Mouse (Mus musculus): ENCODE measurements around the gene Plekha4. TPM values are rescaled to one million over a fixed set of nuclear protein-coding genes. Genes with fewer than 3 reads are reported as not detected.

Plekha4 gene
- polyA plus RNA-seq, 1 experiment from 2014 or later: 1.4 TPM

Other genes starting within 250 kb of the Plekha4 start
- not detected in 2 replicates for gene Slc6a21, start 248.8 kb upstream of the Plekha4 start, polyA plus RNA-seq (2015; fragmentation: Nextera tagmentation; extraction: Ambion mirVana)
- gene Trpm4, start 192.6 kb upstream of the Plekha4 start, polyA plus RNA-seq (2015; fragmentation: Nextera tagmentation; extraction: Ambion mirVana): 33.4 and 36.3 TPM in 2 replicates
- 0.86 and 1.4 TPM in 2 replicates for gene Hrc, start 191.0 kb upstream of the Plekha4 start, polyA plus RNA-seq (2015; fragmentation: Nextera tagmentation; extraction: Ambion mirVana)
- gene Ppfia3, start 159.3 kb upstream of the Plekha4 start, polyA plus RNA-seq (2015; fragmentation: Nextera tagmentation; extraction: Ambion mirVana): 10.3 and 12.0 TPM in 2 replicates
- 1.2 and 2.7 TPM in 2 replicates for gene Lin7b, start 155.7 kb upstream of the Plekha4 start, polyA plus RNA-seq (2015; fragmentation: Nextera tagmentation; extraction: Ambion mirVana)
- gene Snrnp70, start 130.6 kb upstream of the Plekha4 start, polyA plus RNA-seq (2015; fragmentation: Nextera tagmentation; extraction: Ambion mirVana): 139 and 150 TPM in 2 replicates
- gene Kcna7, start 120.7 kb upstream of the Plekha4 start, polyA plus RNA-seq (2015; fragmentation: Nextera tagmentation; extraction: Ambion mirVana): 0.11 TPM in 1 of 2 replicates, not detected in the other
- gene Ntf5, start 112.6 kb upstream of the Plekha4 start, polyA plus RNA-seq (2015; fragmentation: Nextera tagmentation; extraction: Ambion mirVana): 1.4 and 1.8 TPM in 2 replicates
- 0.28 TPM in 1 of 2 replicates, not detected in the other for gene Lhb, start 105.5 kb upstream of the Plekha4 start, polyA plus RNA-seq (2015; fragmentation: Nextera tagmentation; extraction: Ambion mirVana)
- gene Gys1, start 91.5 kb upstream of the Plekha4 start, polyA plus RNA-seq (2015; fragmentation: Nextera tagmentation; extraction: Ambion mirVana): 49.4 and 53.1 TPM in 2 replicates
- 121 and 134 TPM in 2 replicates for gene Ruvbl2, start 88.2 kb upstream of the Plekha4 start, polyA plus RNA-seq (2015; fragmentation: Nextera tagmentation; extraction: Ambion mirVana)
- 7,117 and 7,555 TPM in 2 replicates for gene Ftl1, start 66.4 kb upstream of the Plekha4 start, polyA plus RNA-seq (2015; fragmentation: Nextera tagmentation; extraction: Ambion mirVana)
- gene Bax, start 59.4 kb upstream of the Plekha4 start, polyA plus RNA-seq (2015; fragmentation: Nextera tagmentation; extraction: Ambion mirVana): 178 and 185 TPM in 2 replicates
- gene Tulp2, start 44.5 kb upstream of the Plekha4 start, polyA plus RNA-seq (2015; fragmentation: Nextera tagmentation; extraction: Ambion mirVana): 0.78 and 0.93 TPM in 2 replicates
- not detected in 2 replicates for gene Gm45808, start 39.5 kb upstream of the Plekha4 start, polyA plus RNA-seq (2015; fragmentation: Nextera tagmentation; extraction: Ambion mirVana)
- gene Dhdh, start 37.5 kb upstream of the Plekha4 start, polyA plus RNA-seq (2015; fragmentation: Nextera tagmentation; extraction: Ambion mirVana): 1.9 and 2.2 TPM in 2 replicates
- gene Nucb1, start 15.9 kb upstream of the Plekha4 start, polyA plus RNA-seq (2015; fragmentation: Nextera tagmentation; extraction: Ambion mirVana): 251 and 266 TPM in 2 replicates
- 17.3 and 19.1 TPM in 2 replicates for gene Ppp1r15a, start 62 bp upstream of the Plekha4 start, polyA plus RNA-seq (2015; fragmentation: Nextera tagmentation; extraction: Ambion mirVana)
- gene Hsd17b14, start 28.6 kb downstream of the Plekha4 start, polyA plus RNA-seq (2015; fragmentation: Nextera tagmentation; extraction: Ambion mirVana): 2.9 and 3.3 TPM in 2 replicates
- gene Bcat2, start 43.8 kb downstream of the Plekha4 start, polyA plus RNA-seq (2015; fragmentation: Nextera tagmentation; extraction: Ambion mirVana): 59.9 and 65.4 TPM in 2 replicates
- gene Fgf21, start 89.2 kb downstream of the Plekha4 start, polyA plus RNA-seq (2015; fragmentation: Nextera tagmentation; extraction: Ambion mirVana): 0.23 TPM in 1 of 2 replicates, not detected in the other
- gene Fut1, start 91.0 kb downstream of the Plekha4 start, polyA plus RNA-seq (2015; fragmentation: Nextera tagmentation; extraction: Ambion mirVana): 0.48 and 0.61 TPM in 2 replicates
- 0.07 and 0.15 TPM in 2 replicates for gene Izumo1, start 95.5 kb downstream of the Plekha4 start, polyA plus RNA-seq (2015; fragmentation: Nextera tagmentation; extraction: Ambion mirVana)
- 3.4 and 4.4 TPM in 2 replicates for gene Rasip1, start 101.2 kb downstream of the Plekha4 start, polyA plus RNA-seq (2015; fragmentation: Nextera tagmentation; extraction: Ambion mirVana)
- 5.0 and 6.3 TPM in 2 replicates for gene Mamstr, start 113.6 kb downstream of the Plekha4 start, polyA plus RNA-seq (2015; fragmentation: Nextera tagmentation; extraction: Ambion mirVana)
- gene Fut2, start 140.1 kb downstream of the Plekha4 start, polyA plus RNA-seq (2015; fragmentation: Nextera tagmentation; extraction: Ambion mirVana): 18.4 and 21.7 TPM in 2 replicates
- 0.34 and 0.53 TPM in 2 replicates for gene Ntn5, start 157.7 kb downstream of the Plekha4 start, polyA plus RNA-seq (2015; fragmentation: Nextera tagmentation; extraction: Ambion mirVana)
- 1.9 and 2.7 TPM in 2 replicates for gene Sec1, start 168.1 kb downstream of the Plekha4 start, polyA plus RNA-seq (2015; fragmentation: Nextera tagmentation; extraction: Ambion mirVana)
- gene Car11, start 173.5 kb downstream of the Plekha4 start, polyA plus RNA-seq (2015; fragmentation: Nextera tagmentation; extraction: Ambion mirVana): 4.1 and 5.3 TPM in 2 replicates
- 2.3 and 3.2 TPM in 2 replicates for gene Dbp, start 178.8 kb downstream of the Plekha4 start, polyA plus RNA-seq (2015; fragmentation: Nextera tagmentation; extraction: Ambion mirVana)
- 1,070 and 1,157 TPM in 2 replicates for gene Rpl18, start 189.1 kb downstream of the Plekha4 start, polyA plus RNA-seq (2015; fragmentation: Nextera tagmentation; extraction: Ambion mirVana)
- gene Sphk2, start 191.7 kb downstream of the Plekha4 start, polyA plus RNA-seq (2015; fragmentation: Nextera tagmentation; extraction: Ambion mirVana): 55.6 and 59.2 TPM in 2 replicates
- 30.9 and 34.2 TPM in 2 replicates for gene Fam83e, start 194.9 kb downstream of the Plekha4 start, polyA plus RNA-seq (2015; fragmentation: Nextera tagmentation; extraction: Ambion mirVana)
- gene Spaca4, start 199.5 kb downstream of the Plekha4 start, polyA plus RNA-seq (2015; fragmentation: Nextera tagmentation; extraction: Ambion mirVana): 0.86 and 1.0 TPM in 2 replicates